Mouse (Mus musculus): Measurements from ENCODE around the gene Ublcp1. TPM values are rescaled to one million over a fixed set of nuclear protein-coding genes. Genes with fewer than 3 reads are reported as not detected.

Gene Ublcp1
- polyA plus RNA-seq, 1 experiment from 2014 or later, result 68.3 TPM

DNA sequence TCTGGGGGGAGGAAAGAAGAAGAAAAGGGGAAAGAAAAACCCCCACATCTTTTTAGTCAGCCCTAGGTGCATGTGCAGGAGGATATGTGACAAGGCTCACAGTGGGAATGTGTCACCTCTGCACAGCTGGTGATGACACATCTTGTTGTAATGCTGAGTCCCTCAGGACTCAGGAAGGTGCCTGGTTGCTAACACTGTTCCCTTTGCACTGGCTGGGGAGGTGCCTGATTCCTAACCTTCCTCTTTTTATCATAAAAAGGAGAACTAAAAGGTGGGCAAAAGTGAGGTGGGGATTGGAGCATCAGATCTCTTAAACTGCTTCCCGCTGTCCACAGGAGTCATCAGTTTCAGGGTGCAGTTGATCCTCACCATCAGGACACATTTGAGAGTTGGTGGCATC, 52.9 kb downstream of the Ublcp1 start:
- DNase-seq (ENCODE audit: low spot score) (no peak), ATAC-seq (replicated peaks; ENCODE audit: low FRiP score) (no peak)
- Histone ChIP-seq H3K4me1 (replicated peaks; ENCODE audit: control insufficient read depth, insufficient read depth, low read length) (no peaks in the 10 kb centered on the region), H3K27me3 (ENCODE audit: control insufficient read depth, insufficient read depth, low read length) (no peaks in the 10 kb centered on the region), H3K9ac (ENCODE audit: low read length) (no peak overlapping the region), H3K27ac (ENCODE audit: low read depth, low read length) (no peak overlapping the region), H3K4me2 (ENCODE audit: low read depth, low read length, severe bottlenecking) (no peak overlapping the region), H3K36me3 (ENCODE audit: control insufficient read depth, insufficient read depth, low read length) (no peaks in the 10 kb centered on the region), H3K9me3 (ENCODE audit: control insufficient read depth, low read length) (no peaks in the 10 kb centered on the region), H3K4me3 (ENCODE audit: low read depth, low read length) (no peak overlapping the region)
- WGBS, result 90% methylated on average over 1 of the region's 1 CpGs

DNA sequence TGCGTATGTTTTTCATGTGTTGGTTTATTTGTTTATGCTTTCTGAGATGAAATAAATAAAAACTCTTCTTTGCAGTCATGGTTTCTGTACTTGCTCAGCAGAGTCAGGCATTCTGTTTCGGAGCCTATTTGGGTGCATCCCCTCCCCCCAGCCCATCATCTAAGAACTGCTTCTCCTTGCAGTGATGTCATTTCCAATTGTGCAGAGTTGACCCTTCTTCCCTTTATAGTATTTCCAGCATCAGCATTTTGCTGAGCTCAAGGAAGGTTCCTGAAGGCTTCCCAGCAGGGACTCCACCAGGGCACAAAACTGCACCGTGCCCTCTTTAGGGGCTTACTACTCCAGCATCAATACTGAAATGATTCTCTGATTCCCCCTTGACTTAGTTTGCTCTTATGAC, 55.7 kb downstream of the Ublcp1 start:
- 90% methylated on average over 3 of the region's 3 CpGs for WGBS

DNA sequence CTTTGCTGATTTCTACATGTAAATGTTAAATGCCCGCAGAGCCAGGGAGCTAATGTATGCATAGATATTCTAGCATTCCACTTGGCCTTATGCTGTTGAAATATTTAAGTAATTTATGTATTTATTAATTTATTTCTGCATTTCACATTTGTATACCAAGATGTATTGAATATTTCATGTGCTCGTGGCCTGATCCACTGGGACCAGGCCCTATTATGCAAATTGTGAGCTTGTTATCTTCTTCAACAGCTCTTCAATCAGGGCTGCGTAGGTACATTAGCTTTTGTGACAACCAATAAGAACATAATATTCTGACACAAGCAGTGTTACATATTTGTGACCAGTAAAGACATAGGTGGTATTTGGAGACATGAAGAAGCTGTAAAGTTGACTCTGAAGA, 56.9 kb downstream of the Ublcp1 start:
- Histone ChIP-seq H3K9me3 (ENCODE audit: control insufficient read depth, low read length) (no peaks in the 10 kb centered on the region), H3K4me1 (replicated peaks; ENCODE audit: control insufficient read depth, insufficient read depth, low read length) (no peaks in the 10 kb centered on the region), H3K27ac (ENCODE audit: low read depth, low read length) (no peak overlapping the region), H3K27me3 (ENCODE audit: control insufficient read depth, insufficient read depth, low read length) (no peaks in the 10 kb centered on the region), H3K36me3 (ENCODE audit: control insufficient read depth, insufficient read depth, low read length) (no peaks in the 10 kb centered on the region), H3K9ac (ENCODE audit: low read length) (no peak overlapping the region), H3K4me2 (ENCODE audit: low read depth, low read length, severe bottlenecking) (no peak overlapping the region), H3K4me3 (ENCODE audit: low read depth, low read length) (no peak overlapping the region)
- DNase-seq (ENCODE audit: low spot score) (no peak), ATAC-seq (replicated peaks; ENCODE audit: low FRiP score) (no peak)
- 86% methylated on average over 3 of the region's 3 CpGs for WGBS

More for the DNA sequence above, 55.7 kb downstream of the Ublcp1 start:
- Histone ChIP-seq H3K4me1 (replicated peaks; ENCODE audit: control insufficient read depth, insufficient read depth, low read length) (no peaks in the 10 kb centered on the region), H3K36me3 (ENCODE audit: control insufficient read depth, insufficient read depth, low read length) (no peaks in the 10 kb centered on the region), H3K9me3 (ENCODE audit: control insufficient read depth, low read length) (no peaks in the 10 kb centered on the region), H3K27ac (ENCODE audit: low read depth, low read length) (no peak overlapping the region), H3K4me2 (ENCODE audit: low read depth, low read length, severe bottlenecking) (no peak overlapping the region), H3K9ac (ENCODE audit: low read length) (no peak overlapping the region), H3K27me3 (ENCODE audit: control insufficient read depth, insufficient read depth, low read length) (no peaks in the 10 kb centered on the region), H3K4me3 (ENCODE audit: low read depth, low read length) (no peak overlapping the region)
- no peak for ATAC-seq (replicated peaks; ENCODE audit: low FRiP score)
- no peak for DNase-seq (ENCODE audit: low spot score)

DNA sequence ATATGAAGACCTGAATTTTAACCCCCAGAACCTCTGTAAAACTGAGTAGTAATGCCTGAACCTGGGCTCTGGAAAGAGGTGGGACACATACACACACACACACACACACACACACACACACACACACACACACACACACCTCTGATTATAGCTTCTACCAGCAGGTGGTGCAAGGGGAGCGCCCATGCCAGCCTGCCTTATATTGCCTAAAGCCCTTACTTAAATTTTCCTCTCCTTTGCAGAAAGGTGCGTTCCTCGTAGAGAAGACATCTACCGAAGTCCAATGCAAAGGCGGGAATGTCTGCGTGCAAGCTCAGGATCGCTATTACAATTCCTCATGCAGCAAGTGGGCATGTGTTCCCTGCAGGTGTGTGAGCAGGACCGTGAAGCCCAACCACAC, 58.0 kb downstream of the Ublcp1 start:
- Histone ChIP-seq H3K4me2 (ENCODE audit: low read depth, low read length, severe bottlenecking) (no peak overlapping the region), H3K9me3 (ENCODE audit: control insufficient read depth, low read length) (no peaks in the 10 kb centered on the region), H3K9ac (ENCODE audit: low read length) (no peak overlapping the region), H3K4me1 (replicated peaks; ENCODE audit: control insufficient read depth, insufficient read depth, low read length) (no peaks in the 10 kb centered on the region), H3K27me3 (ENCODE audit: control insufficient read depth, insufficient read depth, low read length) (no peaks in the 10 kb centered on the region), H3K4me3 (ENCODE audit: low read depth, low read length) (no peak overlapping the region), H3K27ac (ENCODE audit: low read depth, low read length) (no peak overlapping the region), H3K36me3 (ENCODE audit: control insufficient read depth, insufficient read depth, low read length) (no peaks in the 10 kb centered on the region)
- ATAC-seq (replicated peaks; ENCODE audit: low FRiP score) (no peak), DNase-seq (ENCODE audit: low spot score) (no peak)
- 84% methylated on average over 8 of the region's 8 CpGs for WGBS

DNA sequence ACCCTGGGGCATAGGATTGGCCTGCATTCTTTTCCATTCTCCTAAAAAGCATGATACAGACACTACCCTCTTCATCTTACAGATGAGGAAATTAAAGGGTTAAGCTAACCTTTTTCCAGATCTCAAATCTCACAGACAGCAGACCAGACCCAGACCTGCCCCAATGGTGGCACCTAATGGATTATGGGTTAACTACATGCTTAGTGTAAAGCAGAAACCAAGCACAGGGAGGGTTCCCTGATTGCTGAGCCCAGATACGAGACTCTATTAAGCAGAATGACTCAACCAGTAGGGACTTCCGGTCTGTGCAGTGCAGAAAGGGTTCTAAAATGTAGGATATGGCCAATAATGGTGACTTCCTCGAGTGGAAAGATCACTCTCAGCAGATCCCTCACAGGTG, 59.9 kb downstream of the Ublcp1 start:
- Histone ChIP-seq H3K9me3 (ENCODE audit: control insufficient read depth, low read length) (no peaks in the 10 kb centered on the region), H3K4me2 (ENCODE audit: low read depth, low read length, severe bottlenecking) (no peak overlapping the region), H3K27ac (ENCODE audit: low read depth, low read length) (no peak overlapping the region), H3K4me3 (ENCODE audit: low read depth, low read length) (no peak overlapping the region), H3K9ac (ENCODE audit: low read length) (no peak overlapping the region), H3K36me3 (ENCODE audit: control insufficient read depth, insufficient read depth, low read length) (no peaks in the 10 kb centered on the region), H3K4me1 (replicated peaks; ENCODE audit: control insufficient read depth, insufficient read depth, low read length) (no peaks in the 10 kb centered on the region), H3K27me3 (ENCODE audit: control insufficient read depth, insufficient read depth, low read length) (no peaks in the 10 kb centered on the region)
- ATAC-seq (replicated peaks; ENCODE audit: low FRiP score), result no peak
- no peak for DNase-seq (ENCODE audit: low spot score)
- WGBS, result 77% methylated on average over 3 of the region's 3 CpGs

DNA sequence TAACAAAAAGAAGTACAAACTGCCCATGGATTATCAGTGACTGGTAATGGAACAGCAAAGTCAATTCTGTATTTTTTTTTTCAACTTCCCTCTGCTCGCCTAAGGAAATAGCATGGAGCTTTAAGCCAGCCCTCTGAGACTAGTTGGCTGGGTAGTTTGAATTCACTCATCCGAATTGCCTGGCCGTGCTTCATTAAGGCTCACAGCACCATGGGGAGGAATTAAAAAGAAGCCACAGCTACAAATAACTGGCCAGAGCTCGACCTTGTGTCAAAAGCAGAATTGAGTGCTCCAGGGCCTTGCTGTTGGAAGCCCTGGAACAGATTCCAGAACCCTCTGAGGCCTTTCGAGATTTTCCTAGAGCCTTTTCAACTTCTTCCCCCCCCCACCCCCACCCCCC, 61.7 kb downstream of the Ublcp1 start:
- Histone ChIP-seq H3K27ac (ENCODE audit: low read depth, low read length) (no peak overlapping the region), H3K36me3 (ENCODE audit: control insufficient read depth, insufficient read depth, low read length) (no peaks in the 10 kb centered on the region), H3K4me2 (ENCODE audit: low read depth, low read length, severe bottlenecking) (no peak overlapping the region), H3K27me3 (ENCODE audit: control insufficient read depth, insufficient read depth, low read length) (no peaks in the 10 kb centered on the region), H3K4me3 (ENCODE audit: low read depth, low read length) (no peak overlapping the region), H3K9me3 (ENCODE audit: control insufficient read depth, low read length) (no peaks in the 10 kb centered on the region), H3K4me1 (replicated peaks; ENCODE audit: control insufficient read depth, insufficient read depth, low read length) (no peaks in the 10 kb centered on the region), H3K9ac (ENCODE audit: low read length) (no peak overlapping the region)
- 15% methylated on average over 5 of the region's 5 CpGs for WGBS
- DNase-seq (ENCODE audit: low spot score) (no peak), ATAC-seq (replicated peaks; ENCODE audit: low FRiP score) (no peak)

DNA sequence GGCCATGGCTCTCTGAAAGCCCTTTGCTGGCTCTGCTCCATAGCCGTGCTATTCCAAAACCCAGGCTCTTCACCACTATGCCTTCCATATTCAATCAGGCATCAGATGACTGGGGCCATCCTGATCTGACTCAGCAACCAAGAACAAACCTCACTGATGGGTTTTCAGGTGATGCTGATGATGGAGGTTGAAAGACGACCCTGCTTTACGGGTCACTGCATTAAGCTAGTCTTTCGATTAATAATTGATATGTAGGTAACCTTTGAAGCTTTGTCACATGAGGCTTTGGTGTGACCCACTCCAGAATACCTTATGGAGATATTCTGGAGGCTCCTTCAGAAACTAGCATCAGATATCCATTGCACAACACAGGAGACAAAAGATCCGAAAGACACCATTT, 63.8 kb downstream of the Ublcp1 start:
- WGBS, result 67% methylated on average over 5 of the region's 5 CpGs
- DNase-seq (ENCODE audit: low spot score) (no peak), ATAC-seq (replicated peaks; ENCODE audit: low FRiP score) (0 out of 2 replicates have a peak, but pooled peaks have one; percentile 21)
- Histone ChIP-seq H3K4me2 (ENCODE audit: low read depth, low read length, severe bottlenecking) (no peak overlapping the region), H3K4me3 (ENCODE audit: low read depth, low read length) (no peak overlapping the region), H3K27ac (ENCODE audit: low read depth, low read length) (no peak overlapping the region), H3K4me1 (replicated peaks; ENCODE audit: control insufficient read depth, insufficient read depth, low read length) (no peaks in the 10 kb centered on the region), H3K9ac (ENCODE audit: low read length) (no peak overlapping the region), H3K27me3 (ENCODE audit: control insufficient read depth, insufficient read depth, low read length) (no peaks in the 10 kb centered on the region), H3K36me3 (ENCODE audit: control insufficient read depth, insufficient read depth, low read length) (no peaks in the 10 kb centered on the region), H3K9me3 (ENCODE audit: control insufficient read depth, low read length) (no peaks in the 10 kb centered on the region)

DNA sequence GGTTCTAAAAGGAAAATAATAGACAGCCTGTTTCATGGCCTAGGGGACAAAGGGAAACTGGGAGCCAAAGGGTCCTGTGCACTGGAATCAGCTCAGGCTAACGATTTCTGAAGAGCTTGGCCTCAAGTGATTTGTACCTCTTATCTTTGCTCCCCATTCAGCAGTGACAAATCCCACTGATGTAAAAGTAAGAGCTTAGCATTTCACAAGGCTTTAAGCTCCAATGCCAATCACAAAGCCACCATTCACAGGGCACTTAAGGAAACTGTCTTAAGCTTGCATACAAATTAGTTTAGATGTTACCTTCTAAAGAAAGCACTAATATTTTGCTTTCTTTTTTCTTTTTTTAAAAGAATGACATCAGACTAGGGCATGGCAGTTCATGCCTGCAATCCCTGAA, 64.3 kb downstream of the Ublcp1 start:
- Histone ChIP-seq H3K4me1 (replicated peaks; ENCODE audit: control insufficient read depth, insufficient read depth, low read length) (no peaks in the 10 kb centered on the region), H3K4me2 (ENCODE audit: low read depth, low read length, severe bottlenecking) (no peak overlapping the region), H3K9ac (ENCODE audit: low read length) (no peak overlapping the region), H3K4me3 (ENCODE audit: low read depth, low read length) (no peak overlapping the region), H3K36me3 (ENCODE audit: control insufficient read depth, insufficient read depth, low read length) (no peaks in the 10 kb centered on the region), H3K9me3 (ENCODE audit: control insufficient read depth, low read length) (no peaks in the 10 kb centered on the region), H3K27ac (ENCODE audit: low read depth, low read length) (no peak overlapping the region), H3K27me3 (ENCODE audit: control insufficient read depth, insufficient read depth, low read length) (no peaks in the 10 kb centered on the region)
- 0 out of 2 replicates have a peak, but pooled peaks have one; percentile 36 for ATAC-seq (replicated peaks; ENCODE audit: low FRiP score)
- no peak for DNase-seq (ENCODE audit: low spot score)
- 2% methylated on average over 1 of the region's 1 CpGs for WGBS

DNA sequence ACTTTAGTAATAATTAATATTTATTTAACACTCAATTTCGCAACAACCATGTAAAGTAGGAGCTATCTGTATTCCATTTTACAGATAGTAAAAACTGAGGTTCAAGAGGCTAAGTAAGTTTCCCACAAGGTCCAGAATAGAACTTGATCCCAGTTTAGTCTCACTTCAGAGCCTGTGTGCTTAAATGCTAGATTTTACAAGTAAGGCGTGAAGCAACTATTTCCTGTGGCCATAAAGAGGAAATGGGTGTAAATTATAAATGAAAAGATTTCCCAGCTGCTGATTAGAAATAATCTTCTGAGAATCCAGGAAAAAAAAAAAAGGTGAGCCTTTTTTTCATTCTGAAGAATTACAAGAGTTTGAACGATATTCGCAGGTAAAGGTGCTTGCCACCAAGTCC, 65.2 kb downstream of the Ublcp1 start:
- no peak overlapping the region for H3K27ac ChIP-seq (ENCODE audit: low read depth, low read length)

More for the DNA sequence above, 65.2 kb downstream of the Ublcp1 start:
- DNase-seq (ENCODE audit: low spot score), result no peak
- no peaks in the 10 kb centered on the region for H3K36me3 ChIP-seq (ENCODE audit: control insufficient read depth, insufficient read depth, low read length)
- no peak overlapping the region for H3K4me3 ChIP-seq (ENCODE audit: low read depth, low read length)
- 94% methylated on average over 4 of the region's 4 CpGs for WGBS
- no peak overlapping the region for H3K4me2 ChIP-seq (ENCODE audit: low read depth, low read length, severe bottlenecking)
- no peaks in the 10 kb centered on the region for H3K27me3 ChIP-seq (ENCODE audit: control insufficient read depth, insufficient read depth, low read length)
- H3K4me1 ChIP-seq (replicated peaks; ENCODE audit: control insufficient read depth, insufficient read depth, low read length), result no peaks in the 10 kb centered on the region
- H3K9ac ChIP-seq (ENCODE audit: low read length), result no peak overlapping the region
- no peak for ATAC-seq (replicated peaks; ENCODE audit: low FRiP score)
- no peaks in the 10 kb centered on the region for H3K9me3 ChIP-seq (ENCODE audit: control insufficient read depth, low read length)
